Mouse (Mus musculus) layer of hippocampus, postnatal 10 days (tissue): ENCODE data around the gene Adsl. TPM values are rescaled to one million over a fixed set of nuclear protein-coding genes. Genes with fewer than 3 reads are reported as not detected.

ENCODE experiments used
- DNase-seq, 2 experiments: peaks; one replicate each; pipeline ENCODE4 v3.0.0; 2021; ENCODE audit warnings: low spot score in 2 of 2
- microRNA-seq, 2 experiments: library from miRNA; unstranded; fragments of <30 nt; microRNA quantifications; one replicate each; pipeline ENCODE4 v1.2.0; 2021
- total RNA-seq, 2 experiments: library from RNA; stranded (reverse); gene quantifications; 2 replicates each; pipeline ENCODE4 v1.2.3; 2021

Adsl gene
- total RNA-seq, 2 experiments from 2014 or later: 32.4 to 41.4 TPM

GRCm38 (mm10) chr15:81006127-81006735, 57.9 kb downstream of the Adsl start:
- DNase-seq: no peak

GRCm38 (mm10) chr15:81007339-81007738, 59.0 kb downstream of the Adsl start:
- no peak for DNase-seq

- no peak for DNase-seq
Observed at GRCm38 (mm10) chr15:81007905-81008304, 59.6 kb downstream of the Adsl start.

- DNase-seq: no peak
Observed at GRCm38 (mm10) chr15:81008689-81009123, 60.4 kb downstream of the Adsl start.

- DNase-seq: no peak
Observed at GRCm38 (mm10) chr15:81010114-81010513, 61.8 kb downstream of the Adsl start.

GRCm38 (mm10) chr15:81011523-81011922, 63.2 kb downstream of the Adsl start:
- DNase-seq: no peak

GRCm38 (mm10) chr15:81012359-81012758, 64.1 kb downstream of the Adsl start:
- no peak for DNase-seq

GRCm38 (mm10) chr15:81013186-81013585, 64.9 kb downstream of the Adsl start:
- DNase-seq: no peak

- DNase-seq: no peak
Observed at GRCm38 (mm10) chr15:81015068-81015744, 66.9 kb downstream of the Adsl start.

GRCm38 (mm10) chr15:81016488-81016887, 68.2 kb downstream of the Adsl start:
- DNase-seq: no peak

GRCm38 (mm10) chr15:81017308-81017707, 69.0 kb downstream of the Adsl start:
- no peak for DNase-seq

Small RNA genes lying within 50 kb of the gene (microRNA-seq; reads per million reads assigned to microRNA genes)
- 9.2 to 17.6 reads per million in 2 experiments for gene Mir5113

Other genes with a start within 250 kb of the Adsl start
- 100 to 1,000 TPM; 106 to 112 TPM for gene Tnrc6b, start 237.2 kb upstream of the Adsl start, total RNA-seq
- gene Sgsm3, start 29.3 kb downstream of the Adsl start, total RNA-seq: 10 to 100 TPM; 77.7 to 91.6 TPM
- gene Mrtfa, start 242.3 kb downstream of the Adsl start, total RNA-seq: 10 to 100 TPM; 56.5 to 61.3 TPM